Mouse (Mus musculus): ENCODE measurements at regions not wholly inside any gene's neighbourhood (a gene's known extent, or its start where the extent isn't known, plus 50 kb on each side); places are given as distances from the start of the nearest gene placed in this dataset.

DNA sequence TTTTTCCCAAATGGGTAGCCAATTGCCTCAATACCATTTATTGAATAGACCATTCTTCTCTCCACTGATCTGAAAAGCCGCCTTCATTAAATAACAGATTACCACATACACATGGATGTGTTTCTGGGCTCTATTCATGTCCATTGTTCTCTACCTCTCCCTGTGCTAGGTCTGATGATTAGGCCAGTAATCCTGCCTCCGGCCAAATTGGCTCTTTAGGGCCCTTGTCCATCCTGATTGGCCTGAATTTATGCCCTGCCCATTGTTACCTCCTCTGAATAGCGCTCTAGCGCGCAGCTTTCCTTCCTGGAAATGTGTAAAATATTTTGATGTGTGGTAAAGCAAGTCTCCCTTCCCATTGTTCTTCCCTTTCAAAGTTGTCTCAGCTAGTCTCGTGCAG lies 163.2 kb downstream of the Efnb1 start:
- no peak for TF ChIP-seq GATA1 (IDR thresholded peaks at IDR 0.05; ENCODE audit: borderline replicate concordance, low read length)
- TF ChIP-seq FLI1 (IDR thresholded peaks at IDR 0.05; ENCODE audit: low read length): no peak
